Mouse (Mus musculus) CH12F3 (cell line): ENCODE measurements around the gene Usp48.

ENCODE experiments used
- in situ Hi-C: fragments of 300-500 bp; cut with MboI; formaldehyde crosslinking; loops from 2 replicates; pipeline ENCODE4 v1.14.3; 2020; ENCODE audit warnings: low sequenced_read_pairs

Usp48 gene

GRCm38 (mm10) chr4:137660364-137661077, 67.0 kb downstream of the Usp48 start:
- in situ Hi-C loops = no loop called here

DNA sequence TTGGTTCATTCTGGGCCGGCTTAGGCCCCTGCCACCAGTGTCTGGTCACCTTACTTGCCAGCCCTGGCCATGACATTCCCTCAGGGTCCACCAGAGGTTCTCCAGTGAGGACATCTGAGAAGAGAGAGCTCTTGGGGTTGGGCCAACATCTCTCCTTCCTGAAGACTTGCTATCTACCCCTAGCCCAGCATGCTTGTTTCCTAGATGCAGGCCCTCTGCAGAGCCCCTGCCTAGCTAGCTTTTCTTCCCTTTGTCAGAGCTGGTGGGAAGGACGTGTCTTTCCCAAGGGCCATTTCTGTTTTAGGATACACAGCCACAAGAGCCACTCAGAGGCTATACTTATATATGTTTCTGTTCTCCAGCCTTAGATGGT, 67.5 kb downstream of the Usp48 start:
- in situ Hi-C loops = no loop called here

GRCm38 (mm10) chr4:137661547-137661946, 68.0 kb downstream of the Usp48 start:
- in situ Hi-C loops = no loop called here

- in situ Hi-C loops = no loop called here
These were observed 69.9 kb downstream of the Usp48 start for GRCm38 (mm10) chr4:137663491-137663890.

GRCm38 (mm10) chr4:137664433-137664979, 71.0 kb downstream of the Usp48 start, which contains the start of gene Rap1gap:
Gene Rap1gap (plus strand): TSS chr4:137664726.
- in situ Hi-C loops = no loop called here

DNA sequence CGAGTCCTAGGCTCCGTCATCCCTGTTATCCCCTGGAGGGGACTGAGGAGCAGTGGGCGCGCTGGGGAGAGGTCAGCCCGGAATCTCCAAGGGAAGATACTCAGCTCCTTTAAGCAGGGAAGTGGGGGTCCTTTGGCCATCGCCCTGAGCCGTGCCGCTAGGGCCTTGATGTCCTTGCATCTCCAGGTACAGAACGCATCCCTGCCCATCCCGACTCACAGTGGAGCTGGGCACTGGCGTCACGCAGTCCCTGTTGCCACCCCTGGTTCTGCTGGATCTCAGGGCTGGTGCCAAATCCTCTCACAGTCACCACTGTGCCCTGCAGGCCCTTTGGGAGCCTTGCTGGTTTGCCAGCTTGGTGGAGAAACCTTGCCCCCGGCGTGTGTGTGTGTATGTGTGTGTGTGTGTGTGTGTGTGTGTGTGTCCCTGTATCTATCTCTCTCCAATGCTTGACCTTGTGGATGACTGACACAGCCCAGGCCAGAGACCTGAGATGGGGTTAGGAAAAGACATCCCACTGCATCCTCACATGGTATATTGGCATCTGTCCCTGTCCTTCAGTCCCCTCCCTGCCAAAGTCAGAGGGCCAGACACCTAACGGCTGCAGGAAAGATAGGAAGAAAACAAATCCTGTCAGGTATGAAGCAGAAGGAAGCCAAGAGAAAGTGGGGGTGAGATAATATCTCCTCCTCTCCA, 71.6 kb downstream of the Usp48 start:
- in situ Hi-C loops = no loop called here

DNA sequence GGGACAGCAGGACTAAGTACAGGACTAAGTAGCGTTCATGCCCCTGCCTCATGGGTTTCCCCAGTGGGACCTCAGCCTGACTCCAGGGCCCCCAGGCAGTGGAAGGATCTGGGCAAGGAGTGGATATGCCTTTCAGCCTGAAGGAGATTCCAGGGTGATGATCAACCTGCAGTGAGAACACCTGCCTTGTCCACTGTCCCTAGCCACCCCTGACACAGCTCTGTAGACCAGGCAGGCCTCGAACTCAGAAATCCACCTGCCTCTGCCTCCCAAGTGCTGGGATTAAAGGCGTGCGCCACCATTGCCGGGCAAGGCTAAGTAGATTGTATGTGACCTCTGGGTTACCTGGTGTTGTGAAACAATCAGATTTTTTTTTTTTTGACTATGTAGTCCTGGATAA, 72.2 kb downstream of the Usp48 start:
- in situ Hi-C loops = no loop called here

GRCm38 (mm10) chr4:137666283-137666957, 72.9 kb downstream of the Usp48 start:
- in situ Hi-C loops = no loop called here

GRCm38 (mm10) chr4:137666958-137667345, 73.4 kb downstream of the Usp48 start:
- in situ Hi-C loops = no loop called here

GRCm38 (mm10) chr4:137667747-137668146, 74.2 kb downstream of the Usp48 start:
- in situ Hi-C loops = no loop called here

GRCm38 (mm10) chr4:137671711-137672500, 78.4 kb downstream of the Usp48 start:
- in situ Hi-C loops = no loop called here

- in situ Hi-C loops = no loop called here
These were observed 82.0 kb downstream of the Usp48 start for GRCm38 (mm10) chr4:137675566-137675965.

- in situ Hi-C loops = no loop called here
These were observed 82.5 kb downstream of the Usp48 start for GRCm38 (mm10) chr4:137676057-137676456.

GRCm38 (mm10) chr4:137676700-137677484, 83.3 kb downstream of the Usp48 start:
- in situ Hi-C loops = no loop called here

GRCm38 (mm10) chr4:137677906-137678305, 84.4 kb downstream of the Usp48 start:
- in situ Hi-C loops = no loop called here

DNA sequence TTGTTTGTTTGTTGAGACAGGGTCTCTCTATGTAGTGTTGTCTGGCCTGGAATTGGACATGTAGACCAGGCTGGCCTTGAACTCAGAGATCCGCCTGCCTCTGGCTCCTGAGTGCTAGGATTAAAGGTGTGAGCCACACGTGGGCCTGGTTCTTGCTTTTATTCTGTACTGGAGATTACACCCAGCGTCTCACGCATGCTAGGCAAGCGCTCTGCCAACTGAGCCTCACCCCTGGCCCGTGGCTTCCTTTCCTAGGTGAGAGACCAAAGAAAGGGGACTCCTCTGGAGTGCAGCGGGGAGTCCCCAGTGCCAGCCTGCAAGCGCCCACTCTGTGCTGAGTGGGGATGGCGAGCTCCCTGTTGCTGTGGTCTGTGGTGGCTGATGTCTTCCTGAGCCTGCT, 85.0 kb downstream of the Usp48 start:
- in situ Hi-C loops = no loop called here

DNA sequence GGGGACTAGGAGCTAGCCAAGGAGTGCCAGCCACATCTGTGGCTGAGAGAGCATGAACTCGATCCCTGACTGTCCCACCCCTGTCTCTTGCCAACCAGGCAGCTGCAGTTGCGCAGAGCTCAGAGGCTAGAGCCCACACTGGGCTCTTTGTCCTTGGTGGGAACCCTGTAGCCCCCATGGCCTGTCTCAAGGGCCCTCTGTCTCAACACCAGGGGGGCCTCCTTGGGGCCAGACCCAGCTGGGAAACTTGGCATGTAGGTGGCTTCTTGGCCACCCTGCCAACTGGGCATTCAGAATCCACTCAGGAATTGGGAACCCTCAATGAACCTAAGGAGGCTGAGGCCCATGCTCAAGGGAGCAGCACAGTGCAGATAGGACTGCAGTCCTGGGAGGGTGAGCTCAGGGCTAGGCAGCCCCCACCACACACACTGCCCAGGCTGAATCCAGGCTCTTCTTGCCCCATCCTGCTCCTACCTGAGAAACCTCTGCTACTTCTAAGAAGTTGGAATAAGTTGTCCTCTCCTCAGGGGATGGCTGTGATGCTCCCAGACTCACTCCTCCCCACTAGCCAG, 86.5 kb downstream of the Usp48 start:
- in situ Hi-C loops = no loop called here

- in situ Hi-C loops = no loop called here
These were observed 87.2 kb downstream of the Usp48 start for GRCm38 (mm10) chr4:137680721-137681120.

DNA sequence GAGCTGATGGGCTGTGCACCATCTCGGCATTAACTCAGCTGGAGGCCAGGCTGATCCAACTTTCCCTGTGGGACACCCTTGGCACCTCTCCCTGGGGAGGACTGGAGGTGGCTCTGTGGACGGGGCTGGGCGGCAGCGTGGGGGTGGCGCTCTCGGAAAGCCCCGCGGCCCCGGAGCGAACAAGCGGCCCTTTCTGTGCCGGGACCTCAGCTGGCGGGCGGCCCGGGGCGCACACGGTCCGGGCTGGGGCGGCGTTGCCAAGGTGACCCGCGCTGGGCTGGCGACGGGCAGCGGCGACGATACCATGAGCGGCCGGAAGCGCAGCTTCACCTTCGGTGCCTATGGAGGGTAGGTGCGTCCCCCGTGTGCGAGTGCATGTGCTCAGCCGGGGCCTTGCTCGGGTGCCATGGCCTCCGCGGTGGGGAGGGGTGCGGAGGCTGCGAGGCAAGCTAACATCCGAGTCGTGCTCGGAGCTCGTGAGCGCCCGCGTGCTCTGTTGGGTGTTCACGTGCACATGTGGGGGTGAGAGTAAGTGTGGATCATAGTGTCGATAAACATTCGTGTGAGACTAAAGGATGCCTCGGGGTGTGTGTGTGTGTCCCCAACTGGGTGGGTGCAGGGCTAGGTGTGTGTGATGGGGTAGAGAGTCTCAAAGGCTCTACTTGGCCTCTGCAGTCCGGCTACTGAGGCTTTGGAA, 88.0 kb downstream of the Usp48 start:
- in situ Hi-C loops = no loop called here
